Mouse (Mus musculus): Measurements from ENCODE around the gene C1qc. TPM values are rescaled to one million over a fixed set of nuclear protein-coding genes. Genes with fewer than 3 reads are reported as not detected.

C1qc gene
- polyA plus RNA-seq, 1 experiment from 2014 or later: 36.3 TPM

DNA sequence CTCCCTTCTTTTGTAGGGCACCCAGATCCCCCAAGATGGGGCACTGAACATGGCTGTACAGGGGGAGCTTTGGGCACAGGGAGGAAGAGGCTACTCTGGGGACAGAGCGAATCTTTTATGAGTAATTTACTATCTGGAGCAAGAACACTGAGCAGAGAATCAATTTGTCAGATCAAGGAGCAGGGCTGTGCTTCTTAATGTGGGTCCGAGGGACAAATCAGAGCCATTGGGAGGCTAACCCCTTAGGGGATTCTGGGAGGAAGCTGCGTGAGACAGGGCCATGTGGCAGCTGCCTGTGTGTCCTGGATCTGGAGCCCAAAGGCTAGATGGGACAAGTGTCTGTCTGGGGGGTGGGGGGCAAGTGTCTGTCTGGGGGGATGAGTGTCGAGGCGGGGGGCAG, 27.3 kb downstream of the C1qc start:
- WGBS: 60% methylated on average over 5 of the region's 5 CpGs
- no peak for ATAC-seq
- no peaks in the 10 kb centered on the region for H3K9me3 ChIP-seq

DNA sequence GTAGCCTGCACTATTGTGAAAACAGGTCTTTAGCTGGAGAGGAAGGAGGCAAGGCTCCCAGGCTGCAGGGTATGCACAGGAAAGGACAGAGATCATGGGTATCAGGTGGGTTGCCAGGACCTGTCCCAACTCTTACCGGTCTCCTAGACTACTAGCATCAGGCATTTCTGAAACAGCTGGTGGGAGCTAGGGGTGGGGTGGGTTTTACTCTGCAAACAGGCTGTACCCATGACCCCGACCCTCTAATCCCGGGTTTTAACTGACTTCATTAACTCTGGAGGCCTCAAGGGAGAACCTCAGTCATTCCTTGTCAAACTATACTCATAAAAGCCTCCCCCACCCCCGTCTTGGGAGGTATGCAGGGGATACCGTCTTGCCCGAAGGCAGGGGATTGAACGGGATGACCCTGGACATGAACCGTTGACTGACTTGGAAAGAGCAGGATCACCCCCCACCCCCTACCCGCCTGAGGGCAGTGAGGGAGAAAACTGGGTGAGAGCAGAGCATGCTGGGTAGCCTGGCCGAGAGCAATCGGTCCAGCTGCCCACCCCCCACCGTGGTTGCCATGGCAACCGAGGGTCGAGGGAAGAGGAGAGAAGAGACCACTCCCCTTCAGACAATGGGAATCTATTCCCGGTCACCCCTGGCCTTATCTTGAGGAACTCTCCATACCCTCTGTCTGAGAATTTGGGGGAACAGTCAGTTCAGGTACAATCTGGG, 28.0 kb downstream of the C1qc start:
- H3K27ac ChIP-seq: no peak overlapping the region
- ATAC-seq: no peak
- H3K4me2 ChIP-seq (replicated peaks): no peak overlapping the region

More for the DNA sequence above, 27.3 kb downstream of the C1qc start:
- Histone ChIP-seq H3K4me3 (replicated peaks) (no peak overlapping the region), H3K9ac (no peak overlapping the region), H3K27ac (no peak overlapping the region), H3K36me3 (no peaks in the 10 kb centered on the region), H3K4me2 (replicated peaks) (no peak overlapping the region), H3K27me3 (replicated peaks) (0 out of 2 replicates have a peak, but pooled peaks cover 3% of the 10 kb centered on the region), H3K4me1 (replicated peaks) (peaks cover 22% of the 10 kb centered on the region)

DNA sequence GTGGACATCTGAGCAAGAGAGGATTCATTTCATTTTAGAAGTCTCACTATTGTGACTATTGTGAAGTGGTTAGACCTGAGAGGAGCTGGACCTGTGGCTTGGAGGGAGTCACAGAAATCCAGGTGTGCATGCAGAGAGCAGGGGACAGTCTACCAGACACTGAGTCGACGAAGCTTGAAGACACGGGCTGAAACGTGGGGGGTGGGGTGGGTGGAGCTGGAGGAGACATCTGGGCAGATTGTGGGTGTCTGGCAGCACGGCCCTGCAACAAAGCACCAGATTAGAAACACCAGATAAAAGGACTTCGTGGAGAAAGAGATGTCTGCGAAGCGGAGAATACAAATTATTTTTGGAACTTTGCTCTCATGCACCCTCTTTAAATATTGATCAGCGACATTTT, 29.3 kb downstream of the C1qc start:
- H3K4me1 ChIP-seq (replicated peaks): peaks cover 22% of the 10 kb centered on the region
- WGBS: 49% methylated on average over 9 of the region's 9 CpGs
- no peaks in the 10 kb centered on the region for H3K9me3 ChIP-seq
- 0 out of 2 replicates have a peak, but pooled peaks cover 3% of the 10 kb centered on the region for H3K27me3 ChIP-seq (replicated peaks)
- H3K27ac ChIP-seq: no peak overlapping the region
- no peaks in the 10 kb centered on the region for H3K36me3 ChIP-seq
- no peak overlapping the region for H3K4me3 ChIP-seq (replicated peaks)
- no peak for ATAC-seq
- no peak overlapping the region for H3K9ac ChIP-seq
- no peak overlapping the region for H3K4me2 ChIP-seq (replicated peaks)

More for the DNA sequence above, 28.0 kb downstream of the C1qc start:
- H3K4me1 ChIP-seq (replicated peaks): peaks cover 22% of the 10 kb centered on the region
- no peaks in the 10 kb centered on the region for H3K9me3 ChIP-seq
- WGBS: 18% methylated on average over 15 of the region's 15 CpGs
- no peak overlapping the region for H3K4me3 ChIP-seq (replicated peaks)
- H3K27me3 ChIP-seq (replicated peaks): 0 out of 2 replicates have a peak, but pooled peaks cover 3% of the 10 kb centered on the region
- H3K9ac ChIP-seq: no peak overlapping the region
- H3K36me3 ChIP-seq: no peaks in the 10 kb centered on the region

DNA sequence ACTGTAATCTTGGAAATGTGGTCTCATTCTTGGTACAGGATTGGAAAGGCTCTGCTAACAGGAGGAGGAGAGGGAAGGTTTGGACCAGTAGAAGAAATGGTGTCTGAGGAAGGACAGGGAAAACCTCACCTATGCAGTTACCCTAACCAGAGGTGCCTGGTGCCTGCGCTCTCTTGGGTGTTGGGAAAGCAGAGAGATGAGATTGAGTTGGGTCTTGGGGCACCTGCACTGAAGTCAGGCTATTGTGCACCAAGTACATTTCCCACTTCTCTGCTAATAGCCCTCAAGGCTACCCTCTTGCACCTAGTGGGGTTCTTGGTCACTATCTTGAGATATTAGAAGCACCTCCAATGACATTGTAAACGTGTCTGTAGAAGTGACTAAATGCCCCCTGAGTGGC, 30.5 kb downstream of the C1qc start:
- ATAC-seq: no peak
- H3K9me3 ChIP-seq: no peaks in the 10 kb centered on the region
- H3K4me3 ChIP-seq (replicated peaks): no peak overlapping the region
- 0 out of 2 replicates have a peak, but pooled peaks cover 3% of the 10 kb centered on the region for H3K27me3 ChIP-seq (replicated peaks)
- peaks cover 15% of the 10 kb centered on the region for H3K4me1 ChIP-seq (replicated peaks)
- H3K27ac ChIP-seq: no peak overlapping the region
- H3K36me3 ChIP-seq: no peaks in the 10 kb centered on the region
- no peak overlapping the region for H3K4me2 ChIP-seq (replicated peaks)
- 65% methylated on average over 2 of the region's 2 CpGs for WGBS
- H3K9ac ChIP-seq: no peak overlapping the region

DNA sequence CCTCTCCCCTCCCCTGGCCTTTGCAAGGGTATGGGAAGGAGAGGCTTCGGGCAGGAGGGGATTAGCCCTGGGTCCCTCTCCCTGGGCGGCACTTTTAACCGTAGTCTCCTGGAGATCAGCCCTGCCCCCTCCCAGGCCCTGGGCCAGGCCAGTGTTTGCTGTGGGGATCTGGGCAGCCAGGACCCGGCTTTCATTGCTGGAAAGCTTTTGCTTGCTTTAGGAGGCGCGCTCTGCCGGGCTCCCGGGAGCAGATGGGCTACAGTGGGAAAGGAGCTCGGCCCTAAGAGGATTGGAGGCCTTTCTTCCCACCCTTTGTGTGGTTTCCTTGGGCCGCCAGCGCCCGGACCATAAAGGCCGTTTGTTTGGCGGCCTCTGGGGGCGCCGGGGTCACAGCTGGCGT, 31.1 kb downstream of the C1qc start:
- H3K9ac ChIP-seq: peak overlapping the region; percentile 21; the same call in 1 of the 2 replicates
- no peak overlapping the region for H3K27ac ChIP-seq
- WGBS: 10% methylated on average over 17 of the region's 17 CpGs
- no peaks in the 10 kb centered on the region for H3K9me3 ChIP-seq
- peaks cover 15% of the 10 kb centered on the region for H3K4me1 ChIP-seq (replicated peaks)
- H3K4me2 ChIP-seq (replicated peaks): no peak overlapping the region; the same call in 1 of the 2 replicates
- H3K4me3 ChIP-seq (replicated peaks): no peak overlapping the region
- ATAC-seq: 0 out of 2 replicates have a peak, but pooled peaks have one; percentile 24
- H3K36me3 ChIP-seq: no peaks in the 10 kb centered on the region
- H3K27me3 ChIP-seq (replicated peaks): 0 out of 2 replicates have a peak, but pooled peaks cover 3% of the 10 kb centered on the region

DNA sequence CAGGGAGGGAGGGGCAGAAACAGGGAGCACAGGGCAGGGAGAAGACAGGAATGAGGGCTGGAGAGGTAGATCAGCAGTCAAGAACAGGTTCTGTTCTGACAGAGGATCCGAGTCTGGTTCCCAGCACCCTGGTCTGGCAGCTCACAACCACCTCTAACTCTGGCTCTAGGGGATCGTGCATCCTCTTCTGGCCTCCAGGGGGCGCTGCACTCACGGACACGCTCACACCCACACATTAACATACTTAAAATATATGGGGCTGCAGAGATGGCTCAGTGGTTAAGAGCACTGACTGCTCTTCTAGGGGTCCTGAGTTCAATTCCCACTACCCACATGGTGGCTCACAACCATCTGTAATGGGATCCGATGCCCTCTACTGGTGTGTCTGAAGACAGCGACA, 32.8 kb downstream of the C1qc start:
- no peak overlapping the region for H3K27ac ChIP-seq
- no peaks in the 10 kb centered on the region for H3K36me3 ChIP-seq
- no peak for ATAC-seq
- WGBS: 85% methylated on average over 7 of the region's 7 CpGs
- H3K9ac ChIP-seq: no peak overlapping the region
- 0 out of 2 replicates have a peak, but pooled peaks cover 3% of the 10 kb centered on the region for H3K27me3 ChIP-seq (replicated peaks)
- H3K4me3 ChIP-seq (replicated peaks): no peak overlapping the region
- peaks cover 13% of the 10 kb centered on the region for H3K4me1 ChIP-seq (replicated peaks)
- H3K4me2 ChIP-seq (replicated peaks): no peak overlapping the region
- H3K9me3 ChIP-seq: no peaks in the 10 kb centered on the region

DNA sequence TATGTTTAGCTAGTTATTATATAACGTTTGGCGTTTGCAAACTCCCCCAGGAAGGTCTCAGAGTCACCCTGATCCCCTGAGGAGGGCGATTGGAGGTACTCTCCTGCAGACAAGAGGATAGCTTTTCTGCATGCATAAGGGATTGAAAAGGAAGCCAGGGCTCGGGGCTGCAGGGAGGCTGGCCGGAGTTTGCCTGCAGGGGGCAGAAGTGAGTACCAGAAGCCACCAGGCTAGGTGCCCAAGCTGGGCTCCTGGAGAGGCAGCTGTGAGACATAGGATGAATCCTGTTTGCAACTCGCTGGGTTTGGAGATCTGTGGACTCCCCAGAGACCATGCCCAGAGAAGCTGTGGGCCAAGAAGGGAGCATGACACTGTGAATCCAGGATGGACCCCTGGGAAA, 37.8 kb downstream of the C1qc start:
- Histone ChIP-seq H3K4me3 (replicated peaks) (no peak overlapping the region), H3K9ac (no peak overlapping the region), H3K4me2 (replicated peaks) (no peak overlapping the region), H3K36me3 (no peaks in the 10 kb centered on the region), H3K4me1 (replicated peaks) (no peaks in the 10 kb centered on the region), H3K27ac (no peak overlapping the region), H3K9me3 (no peaks in the 10 kb centered on the region), H3K27me3 (replicated peaks) (no peaks in the 10 kb centered on the region)
- no peak for ATAC-seq
- 35% methylated on average over 6 of the region's 6 CpGs for WGBS

DNA sequence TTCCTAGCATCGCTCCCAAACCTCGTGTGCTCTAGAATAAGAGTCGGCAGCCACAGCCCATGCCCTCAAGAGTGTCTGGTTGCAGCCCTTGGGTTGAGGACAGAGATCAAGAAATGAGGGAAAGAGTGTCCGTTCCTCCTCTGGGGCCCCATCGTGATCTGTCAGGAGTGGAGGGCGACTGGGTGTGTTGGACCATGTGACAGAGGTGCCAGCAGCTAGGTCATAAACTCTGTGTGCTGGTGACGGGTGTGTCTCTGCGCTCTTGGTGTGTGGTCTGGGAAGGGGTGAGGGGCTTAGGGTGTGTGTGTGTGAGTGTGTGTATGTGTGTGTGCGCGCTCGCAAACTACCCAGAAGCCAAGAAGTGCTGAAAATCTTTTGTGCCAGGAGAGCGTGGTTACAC, 39.9 kb downstream of the C1qc start:
- Histone ChIP-seq H3K4me2 (replicated peaks) (peak overlapping the region; percentile 45), H3K36me3 (no peaks in the 10 kb centered on the region), H3K9ac (no peak overlapping the region), H3K9me3 (no peaks in the 10 kb centered on the region), H3K27ac (peak overlapping the region; percentile 89), H3K27me3 (replicated peaks) (no peaks in the 10 kb centered on the region), H3K4me1 (replicated peaks) (no peaks in the 10 kb centered on the region), H3K4me3 (replicated peaks) (no peak overlapping the region)
- 55% methylated on average over 12 of the region's 12 CpGs for WGBS
- peak; percentile 89 for ATAC-seq

DNA sequence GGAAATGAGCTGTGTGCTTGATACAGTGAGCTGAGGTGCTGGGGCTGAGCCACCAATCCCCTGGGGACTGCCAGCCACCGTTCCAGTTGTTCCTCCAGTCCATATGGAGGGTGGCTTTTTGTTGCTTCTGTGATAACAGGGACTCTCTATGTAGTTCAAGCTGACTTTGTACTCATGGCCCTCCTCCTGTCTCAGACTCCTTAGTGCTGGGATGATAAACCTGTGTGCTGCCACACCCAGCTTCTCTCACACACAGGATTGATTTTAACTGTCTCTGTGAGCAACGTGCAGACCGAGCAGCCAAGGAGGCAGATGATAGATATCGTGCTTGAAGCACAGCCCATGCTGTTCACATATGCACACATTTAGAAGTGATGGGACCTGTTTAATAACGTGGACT, 40.7 kb downstream of the C1qc start:
- peak overlapping the region; percentile 45 for H3K4me2 ChIP-seq (replicated peaks)
- peak overlapping the region; percentile 89 for H3K27ac ChIP-seq
- WGBS: 36% methylated on average over 5 of the region's 5 CpGs
- H3K4me3 ChIP-seq (replicated peaks): no peak overlapping the region
- peak; percentile 90 for ATAC-seq
- no peaks in the 10 kb centered on the region for H3K27me3 ChIP-seq (replicated peaks)
- H3K4me1 ChIP-seq (replicated peaks): no peaks in the 10 kb centered on the region
- H3K36me3 ChIP-seq: no peaks in the 10 kb centered on the region
- H3K9me3 ChIP-seq: no peaks in the 10 kb centered on the region
- H3K9ac ChIP-seq: no peak overlapping the region

DNA sequence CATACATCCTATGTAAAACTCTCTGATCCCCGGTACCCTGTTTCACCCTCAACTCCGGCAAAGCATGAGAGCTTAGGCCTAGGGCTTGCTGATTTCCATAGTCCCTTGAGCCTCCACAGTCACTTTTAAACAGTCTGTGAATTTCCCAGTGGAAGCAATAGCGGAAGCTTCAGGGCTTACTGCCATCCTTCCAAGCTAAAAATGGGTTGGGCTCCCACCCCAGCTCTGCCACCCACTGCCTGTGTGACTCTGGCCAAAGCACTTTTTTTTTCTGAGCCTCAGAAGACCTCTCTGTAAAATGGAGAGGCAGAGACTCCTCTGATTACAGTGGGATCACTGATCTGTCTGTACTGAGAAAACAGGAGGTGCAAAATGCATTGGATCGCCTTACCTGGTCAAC, 44.3 kb downstream of the C1qc start:
- Histone ChIP-seq H3K4me2 (replicated peaks) (no peak overlapping the region), H3K9ac (no peak overlapping the region), H3K9me3 (no peaks in the 10 kb centered on the region), H3K27ac (no peak overlapping the region), H3K36me3 (no peaks in the 10 kb centered on the region), H3K4me1 (replicated peaks) (no peaks in the 10 kb centered on the region), H3K4me3 (replicated peaks) (no peak overlapping the region), H3K27me3 (replicated peaks) (no peaks in the 10 kb centered on the region)
- no peak for ATAC-seq
- 73% methylated on average over 4 of the region's 4 CpGs for WGBS

DNA sequence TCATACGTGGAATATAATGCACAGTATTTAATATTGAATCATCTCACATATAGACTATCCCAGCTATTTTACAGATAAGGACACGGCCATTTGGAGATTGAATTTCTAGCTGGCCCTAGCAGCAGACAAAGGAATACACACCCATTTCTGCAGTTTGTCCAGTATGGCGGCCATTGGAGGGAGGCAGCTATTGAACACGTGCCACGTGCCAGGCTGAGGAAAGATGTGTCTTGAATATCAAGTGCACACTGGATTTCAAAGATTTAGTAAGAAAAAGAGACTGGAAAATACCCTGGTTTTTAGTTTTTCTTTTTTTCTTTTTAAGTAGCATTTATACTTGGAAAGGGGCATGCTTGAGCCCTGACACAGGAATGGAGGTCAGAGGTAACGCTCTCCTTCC, 45.7 kb downstream of the C1qc start:
- H3K9ac ChIP-seq: no peak overlapping the region
- 80% methylated on average over 6 of the region's 6 CpGs for WGBS
- no peaks in the 10 kb centered on the region for H3K27me3 ChIP-seq (replicated peaks)
- H3K4me2 ChIP-seq (replicated peaks): no peak overlapping the region
- no peaks in the 10 kb centered on the region for H3K9me3 ChIP-seq
- peaks cover 3% of the 10 kb centered on the region; the same call in 1 of the 2 replicates for H3K4me1 ChIP-seq (replicated peaks)
- ATAC-seq: no peak
- H3K27ac ChIP-seq: no peak overlapping the region
- H3K4me3 ChIP-seq (replicated peaks): no peak overlapping the region
- no peaks in the 10 kb centered on the region for H3K36me3 ChIP-seq

DNA sequence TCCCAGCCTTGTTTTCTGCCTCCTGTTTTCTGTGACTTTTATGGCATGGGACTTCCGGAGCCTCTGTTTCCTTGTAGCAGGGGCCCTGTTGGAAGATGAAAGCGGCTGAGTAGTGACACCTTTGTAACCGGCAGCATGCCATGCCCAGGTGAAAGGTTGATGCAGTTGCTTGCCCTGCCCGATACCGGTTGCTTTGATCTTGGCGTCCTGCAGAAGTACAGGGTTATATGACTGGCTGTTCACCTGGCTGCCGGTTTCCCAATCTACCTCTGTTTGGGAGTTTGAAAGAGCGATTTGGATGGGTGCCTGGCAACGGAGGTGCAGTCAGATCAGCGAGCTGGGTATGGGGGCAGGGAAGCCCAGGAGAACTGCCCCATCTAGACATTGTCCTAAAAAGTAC, 50.1 kb downstream of the C1qc start:
- WGBS: 58% methylated on average over 10 of the region's 10 CpGs
- Histone ChIP-seq H3K4me1 (replicated peaks) (peaks cover 27% of the 10 kb centered on the region), H3K36me3 (no peaks in the 10 kb centered on the region), H3K9me3 (no peaks in the 10 kb centered on the region), H3K27me3 (replicated peaks) (0 out of 2 replicates have a peak, but pooled peaks cover 2% of the 10 kb centered on the region), H3K4me3 (replicated peaks) (no peak overlapping the region), H3K9ac (no peak overlapping the region), H3K4me2 (replicated peaks) (peak overlapping the region; percentile 28; the same call in 1 of the 2 replicates), H3K27ac (0 out of 2 replicates have a peak overlapping the region, but pooled peaks have one; percentile 56)
- peak; percentile 89 for ATAC-seq

DNA sequence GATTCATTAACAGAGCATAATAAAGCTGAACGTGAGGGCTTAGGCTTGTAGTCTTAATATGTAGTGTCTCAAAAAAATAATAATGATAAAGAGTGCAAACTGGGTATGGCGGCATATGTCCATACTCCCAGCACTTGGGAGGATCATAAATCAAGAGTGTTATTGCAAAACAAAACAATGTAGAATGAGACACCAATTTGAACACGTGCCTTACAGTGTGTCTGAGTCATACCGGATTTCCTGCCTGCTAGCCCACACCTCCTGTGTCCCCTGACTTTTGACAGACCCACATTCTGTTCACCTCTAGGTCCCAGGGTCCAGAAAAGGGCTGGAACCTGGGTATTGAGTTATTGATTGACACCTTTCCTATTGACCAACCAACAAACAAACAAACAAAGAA, 50.8 kb downstream of the C1qc start:
- no peaks in the 10 kb centered on the region for H3K36me3 ChIP-seq
- WGBS: 54% methylated on average over 4 of the region's 4 CpGs
- H3K4me3 ChIP-seq (replicated peaks): no peak overlapping the region
- H3K9ac ChIP-seq: no peak overlapping the region
- ATAC-seq: no peak; the same call in 1 of the 2 replicates
- H3K27me3 ChIP-seq (replicated peaks): 0 out of 2 replicates have a peak, but pooled peaks cover 2% of the 10 kb centered on the region
- no peak overlapping the region for H3K27ac ChIP-seq
- no peaks in the 10 kb centered on the region for H3K9me3 ChIP-seq
- H3K4me2 ChIP-seq (replicated peaks): no peak overlapping the region
- H3K4me1 ChIP-seq (replicated peaks): peaks cover 34% of the 10 kb centered on the region
